Mouse (Mus musculus) megakaryocyte, embryonic 14.5 days (primary cell): ENCODE measurements at regions not wholly inside any gene's neighbourhood (a gene's known extent, or its start where the extent isn't known, plus 50 kb on each side); places are given as distances from the start of the nearest gene placed in this dataset.

Experiments used
- FLI1 ChIP-seq: IDR thresholded peaks from 2 replicates; pipeline ENCODE4 v1.6.1; 2012; ENCODE audit warnings: low read length, inconsistent platforms, mixed read lengths
- GATA1 ChIP-seq: IDR thresholded peaks from 3 replicates; pipeline ENCODE4 v1.6.1; 2012; ENCODE audit warnings: mixed read lengths, low read length, inconsistent platforms, borderline replicate concordance

- TF ChIP-seq GATA1 (no peak), FLI1 (no peak)
Observed at GRCm38 (mm10) chr11:7933611-7934010, 719.9 kb upstream of the Igfbp3 start.
